Mouse (Mus musculus): ENCODE measurements around the gene Nptx1. TPM values are rescaled to one million over a fixed set of nuclear protein-coding genes. Genes with fewer than 3 reads are reported as not detected.

The Nptx1 gene
- 0.69 and 0.74 TPM in 2 replicates for polyA plus RNA-seq (2015; fragmentation: Nextera tagmentation; extraction: Ambion mirVana)

DNA sequence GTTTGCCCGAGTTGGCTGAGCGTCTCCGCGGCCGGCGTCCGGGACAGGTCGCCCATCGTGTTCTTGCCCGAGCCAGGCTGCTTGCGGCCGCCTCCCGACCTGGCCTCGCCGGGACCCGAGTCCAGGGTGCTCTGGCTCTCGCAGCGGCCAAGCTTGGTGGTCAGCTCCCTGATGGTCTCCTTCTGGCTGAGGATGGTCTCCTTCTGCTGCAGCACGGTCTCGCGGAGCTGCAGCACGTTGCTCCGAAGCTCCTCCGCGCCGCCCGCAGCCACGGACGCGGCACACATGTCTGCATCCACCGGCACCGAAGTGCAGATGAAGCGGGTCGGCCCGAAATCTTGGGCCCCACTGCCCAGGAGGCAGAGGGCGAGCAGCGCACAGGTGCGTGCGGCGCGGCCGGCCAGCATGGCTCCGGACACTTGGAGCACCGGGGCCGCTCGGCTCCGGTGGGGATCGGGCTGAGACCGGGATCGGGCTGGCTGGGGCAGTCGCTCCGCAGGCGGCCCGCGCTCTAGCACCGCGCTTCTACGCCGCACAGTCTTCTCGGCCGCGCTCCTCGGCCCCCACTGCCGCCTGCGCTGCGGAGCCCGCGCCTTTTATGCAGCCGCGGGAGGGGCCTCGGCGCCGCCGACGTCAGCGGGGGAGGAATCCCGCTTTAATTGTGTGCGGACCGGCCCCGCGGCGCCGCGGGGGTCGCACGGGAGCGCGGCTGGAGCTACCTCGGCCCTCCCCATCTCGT, at the start of gene Nptx1:
Gene Nptx1, minus strand, starts transcription at position 571 of the 739 bp plus-strand sequence.
- peak within 1 kb of the TSS; percentile 99 for H3K4me2 ChIP-seq (ENCODE audit: low read depth, low read length)
- H3K36me3 ChIP-seq (ENCODE audit: control insufficient read depth, insufficient read depth): no peaks in the 10 kb centered on the region
- no peaks in the 10 kb centered on the region for H3K9me3 ChIP-seq (replicated peaks; ENCODE audit: control insufficient read depth, low read length)
- no peak for ATAC-seq (replicated peaks; ENCODE audit: extremely low read depth, insufficient read depth, low FRiP score)
- H3K27me3 ChIP-seq (ENCODE audit: control insufficient read depth, insufficient read depth, low read length): peaks cover 83% of the 10 kb centered on the region
- peak within 1 kb of the TSS; percentile 70 for H3K9ac ChIP-seq (ENCODE audit: low read length)
- no peak within 1 kb of the TSS for H3K27ac ChIP-seq (ENCODE audit: low read length)
- peaks cover 39% of the 10 kb centered on the region for H3K4me1 ChIP-seq (ENCODE audit: control insufficient read depth, insufficient read depth, low read length)
- peak within 1 kb of the TSS; percentile 66 for H3K4me3 ChIP-seq (ENCODE audit: low read length)
- WGBS: under 1% methylated on average over 84 of the region's 90 CpGs

DNA sequence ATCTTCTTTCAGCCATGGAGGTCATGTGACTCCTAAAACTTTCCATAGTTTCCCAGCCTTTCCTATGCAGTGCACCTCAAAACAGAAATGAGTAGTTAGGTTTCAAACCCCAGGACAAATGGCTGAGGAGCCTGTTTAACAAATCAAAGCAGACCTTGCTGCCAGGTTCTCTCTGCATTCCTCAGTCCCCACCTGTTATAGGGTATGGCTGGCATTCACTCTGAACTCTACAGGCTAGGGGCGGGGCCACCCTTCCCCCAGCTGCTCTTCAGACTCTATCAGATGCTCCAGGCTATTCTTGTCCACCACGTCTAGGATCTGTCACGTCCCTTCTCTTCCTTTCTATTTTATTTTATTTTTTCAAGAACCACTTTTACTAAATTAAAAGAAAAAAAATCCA, 46.4 kb upstream of the Nptx1 start:
- H3K27me3 ChIP-seq (ENCODE audit: control insufficient read depth, insufficient read depth, low read length): no peaks in the 10 kb centered on the region; the same call in 1 of the 2 replicates
- H3K9ac ChIP-seq (ENCODE audit: low read length): no peak overlapping the region
- H3K4me3 ChIP-seq (ENCODE audit: low read length): no peak overlapping the region
- WGBS: 30% methylated on average over 3 of the region's 3 CpGs
- H3K4me1 ChIP-seq (ENCODE audit: control insufficient read depth, insufficient read depth, low read length): peaks cover 4% of the 10 kb centered on the region; the same call in 1 of the 2 replicates
- H3K4me2 ChIP-seq (ENCODE audit: low read depth, low read length): no peak overlapping the region
- no peaks in the 10 kb centered on the region for H3K36me3 ChIP-seq (ENCODE audit: control insufficient read depth, insufficient read depth)
- H3K27ac ChIP-seq (ENCODE audit: low read length): no peak overlapping the region
- H3K9me3 ChIP-seq (replicated peaks; ENCODE audit: control insufficient read depth, low read length): no peaks in the 10 kb centered on the region
- ATAC-seq (replicated peaks; ENCODE audit: extremely low read depth, insufficient read depth, low FRiP score): no peak

DNA sequence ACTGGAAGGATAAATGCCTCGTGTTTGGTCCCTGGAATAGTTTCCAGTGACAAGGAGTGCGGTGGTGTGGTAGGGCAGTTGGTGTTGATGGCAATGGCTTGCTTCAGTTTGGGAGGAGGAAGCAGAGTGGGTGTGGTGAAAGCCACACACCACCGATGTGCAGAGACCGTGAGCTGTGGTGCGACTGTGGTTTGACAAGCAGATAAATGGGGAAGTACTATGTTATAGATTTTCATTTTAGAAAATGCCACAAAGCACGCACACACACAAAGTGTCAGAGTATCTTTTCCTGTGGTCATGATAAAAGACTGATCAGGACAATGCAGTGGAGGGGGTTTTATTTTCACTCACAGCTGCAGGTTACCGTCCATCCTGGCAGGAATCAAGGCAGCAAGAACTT, 41.7 kb upstream of the Nptx1 start:
- WGBS: 70% methylated on average over 7 of the region's 7 CpGs
- Histone ChIP-seq H3K4me1 (ENCODE audit: control insufficient read depth, insufficient read depth, low read length) (peaks cover 9% of the 10 kb centered on the region), H3K27me3 (ENCODE audit: control insufficient read depth, insufficient read depth, low read length) (no peaks in the 10 kb centered on the region; the same call in 1 of the 2 replicates), H3K9ac (ENCODE audit: low read length) (no peak overlapping the region), H3K9me3 (replicated peaks; ENCODE audit: control insufficient read depth, low read length) (no peaks in the 10 kb centered on the region), H3K4me2 (ENCODE audit: low read depth, low read length) (no peak overlapping the region), H3K36me3 (ENCODE audit: control insufficient read depth, insufficient read depth) (no peaks in the 10 kb centered on the region), H3K4me3 (ENCODE audit: low read length) (no peak overlapping the region), H3K27ac (ENCODE audit: low read length) (no peak overlapping the region)
- no peak for ATAC-seq (replicated peaks; ENCODE audit: extremely low read depth, insufficient read depth, low FRiP score)

DNA sequence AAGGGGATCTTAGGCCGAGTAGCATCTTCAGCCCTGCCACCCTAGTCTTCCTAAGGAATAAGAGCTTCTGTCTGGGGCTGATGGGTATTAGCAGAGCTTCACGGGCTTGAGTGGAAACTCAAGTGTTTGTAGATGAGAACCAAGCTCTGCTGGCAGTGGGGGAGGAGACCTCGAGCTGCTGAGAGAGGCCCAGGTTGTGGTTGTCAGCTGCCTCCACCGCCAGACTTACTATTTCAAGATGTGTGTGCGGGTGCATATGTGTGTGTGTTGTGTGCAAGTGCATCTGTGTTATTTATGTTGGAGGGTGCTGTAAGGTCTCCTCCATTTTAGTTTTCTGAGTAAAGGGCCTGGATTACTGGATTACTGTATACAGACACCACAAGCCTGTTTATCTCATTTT, 39.6 kb upstream of the Nptx1 start:
- 34% methylated on average over 5 of the region's 5 CpGs for WGBS
- no peak for ATAC-seq (replicated peaks; ENCODE audit: extremely low read depth, insufficient read depth, low FRiP score)
- H3K27me3 ChIP-seq (ENCODE audit: control insufficient read depth, insufficient read depth, low read length): no peaks in the 10 kb centered on the region
- no peaks in the 10 kb centered on the region for H3K9me3 ChIP-seq (replicated peaks; ENCODE audit: control insufficient read depth, low read length)
- peaks cover 5% of the 10 kb centered on the region; the same call in 1 of the 2 replicates for H3K4me1 ChIP-seq (ENCODE audit: control insufficient read depth, insufficient read depth, low read length)
- no peak overlapping the region for H3K27ac ChIP-seq (ENCODE audit: low read length)
- H3K4me2 ChIP-seq (ENCODE audit: low read depth, low read length): no peak overlapping the region
- no peak overlapping the region for H3K9ac ChIP-seq (ENCODE audit: low read length)
- no peaks in the 10 kb centered on the region for H3K36me3 ChIP-seq (ENCODE audit: control insufficient read depth, insufficient read depth)
- no peak overlapping the region for H3K4me3 ChIP-seq (ENCODE audit: low read length)

DNA sequence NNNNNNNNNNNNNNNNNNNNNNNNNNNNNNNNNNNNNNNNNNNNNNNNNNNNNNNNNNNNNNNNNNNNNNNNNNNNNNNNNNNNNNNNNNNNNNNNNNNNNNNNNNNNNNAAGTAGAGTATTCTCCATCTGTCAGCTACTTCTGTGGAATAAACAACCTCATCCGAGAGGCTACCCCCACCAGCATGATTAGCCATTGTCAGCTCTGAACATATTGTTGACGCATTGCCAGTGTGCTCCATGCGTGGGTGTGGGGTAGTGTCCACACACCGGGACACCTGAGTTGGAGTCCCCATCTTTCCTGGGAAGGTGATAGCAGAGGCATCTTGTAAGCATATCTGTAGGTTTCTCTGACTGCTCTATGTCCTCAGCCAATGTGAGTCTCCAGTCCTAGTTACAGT, 39.0 kb upstream of the Nptx1 start:
- Histone ChIP-seq H3K4me2 (ENCODE audit: low read depth, low read length) (no peak overlapping the region), H3K4me3 (ENCODE audit: low read length) (no peak overlapping the region), H3K9me3 (replicated peaks; ENCODE audit: control insufficient read depth, low read length) (no peaks in the 10 kb centered on the region), H3K27me3 (ENCODE audit: control insufficient read depth, insufficient read depth, low read length) (no peaks in the 10 kb centered on the region), H3K36me3 (ENCODE audit: control insufficient read depth, insufficient read depth) (no peaks in the 10 kb centered on the region), H3K27ac (ENCODE audit: low read length) (no peak overlapping the region), H3K4me1 (ENCODE audit: control insufficient read depth, insufficient read depth, low read length) (peaks cover 5% of the 10 kb centered on the region; the same call in 1 of the 2 replicates), H3K9ac (ENCODE audit: low read length) (no peak overlapping the region)
- 77% methylated on average over 4 of the region's 4 CpGs for WGBS
- ATAC-seq (replicated peaks; ENCODE audit: extremely low read depth, insufficient read depth, low FRiP score): no peak

DNA sequence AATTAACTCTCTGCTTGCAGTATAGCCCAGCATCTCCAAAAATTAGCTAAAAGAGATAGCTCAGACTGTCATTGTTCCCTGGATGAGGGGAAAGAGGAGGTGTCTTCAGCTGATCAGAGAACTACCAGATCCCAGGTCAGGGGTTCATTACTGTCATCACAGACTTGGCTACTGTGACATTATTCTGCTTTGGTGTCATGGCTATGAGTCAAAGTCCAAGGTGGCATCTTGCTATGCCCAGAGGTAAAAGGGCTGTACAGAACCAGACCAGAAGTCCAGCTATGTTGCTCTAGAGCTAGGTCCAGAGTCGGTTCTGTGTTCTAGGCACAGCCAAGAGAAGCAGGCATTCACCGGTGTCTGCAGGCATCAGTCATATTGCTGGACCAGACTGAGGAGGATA, 30.2 kb upstream of the Nptx1 start:
- no peak overlapping the region for H3K27ac ChIP-seq (ENCODE audit: low read length)
- ATAC-seq (replicated peaks; ENCODE audit: extremely low read depth, insufficient read depth, low FRiP score): no peak
- no peaks in the 10 kb centered on the region; the same call in 1 of the 2 replicates for H3K27me3 ChIP-seq (ENCODE audit: control insufficient read depth, insufficient read depth, low read length)
- no peak overlapping the region for H3K4me3 ChIP-seq (ENCODE audit: low read length)
- H3K9me3 ChIP-seq (replicated peaks; ENCODE audit: control insufficient read depth, low read length): no peaks in the 10 kb centered on the region
- H3K4me2 ChIP-seq (ENCODE audit: low read depth, low read length): no peak overlapping the region
- 79% methylated on average over 2 of the region's 2 CpGs for WGBS
- no peak overlapping the region for H3K9ac ChIP-seq (ENCODE audit: low read length)
- H3K36me3 ChIP-seq (ENCODE audit: control insufficient read depth, insufficient read depth): no peaks in the 10 kb centered on the region
- H3K4me1 ChIP-seq (ENCODE audit: control insufficient read depth, insufficient read depth, low read length): peaks cover 11% of the 10 kb centered on the region

DNA sequence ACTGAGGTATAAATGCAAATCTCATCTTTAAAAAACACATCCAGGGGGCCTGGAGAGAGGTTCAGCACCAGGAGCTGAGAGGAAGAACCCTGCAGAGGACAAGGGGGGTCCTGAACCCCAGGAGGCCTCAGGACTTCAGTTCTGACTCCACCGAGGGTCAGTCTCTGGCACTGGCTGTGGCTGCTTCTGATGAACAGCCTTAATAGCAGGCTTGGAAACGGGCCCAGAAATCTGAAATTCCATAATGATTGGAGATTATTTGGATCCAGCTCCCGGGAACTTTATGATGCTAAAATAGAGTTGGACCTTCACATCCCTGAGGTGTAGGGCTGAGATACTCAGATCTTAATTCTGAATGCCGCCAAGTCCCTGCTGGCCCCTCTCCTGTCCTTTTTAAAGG, 29.3 kb upstream of the Nptx1 start:
- no peak for ATAC-seq (replicated peaks; ENCODE audit: extremely low read depth, insufficient read depth, low FRiP score)
- no peaks in the 10 kb centered on the region for H3K36me3 ChIP-seq (ENCODE audit: control insufficient read depth, insufficient read depth)
- H3K27ac ChIP-seq (ENCODE audit: low read length): no peak overlapping the region; the same call in 1 of the 2 replicates
- 13% methylated on average over 4 of the region's 4 CpGs for WGBS
- H3K9me3 ChIP-seq (replicated peaks; ENCODE audit: control insufficient read depth, low read length): no peaks in the 10 kb centered on the region
- peak overlapping the region; percentile 5; the same call in 1 of the 2 replicates for H3K9ac ChIP-seq (ENCODE audit: low read length)
- no peaks in the 10 kb centered on the region; the same call in 1 of the 2 replicates for H3K27me3 ChIP-seq (ENCODE audit: control insufficient read depth, insufficient read depth, low read length)
- no peak overlapping the region for H3K4me2 ChIP-seq (ENCODE audit: low read depth, low read length)
- peaks cover 11% of the 10 kb centered on the region for H3K4me1 ChIP-seq (ENCODE audit: control insufficient read depth, insufficient read depth, low read length)
- H3K4me3 ChIP-seq (ENCODE audit: low read length): no peak overlapping the region

DNA sequence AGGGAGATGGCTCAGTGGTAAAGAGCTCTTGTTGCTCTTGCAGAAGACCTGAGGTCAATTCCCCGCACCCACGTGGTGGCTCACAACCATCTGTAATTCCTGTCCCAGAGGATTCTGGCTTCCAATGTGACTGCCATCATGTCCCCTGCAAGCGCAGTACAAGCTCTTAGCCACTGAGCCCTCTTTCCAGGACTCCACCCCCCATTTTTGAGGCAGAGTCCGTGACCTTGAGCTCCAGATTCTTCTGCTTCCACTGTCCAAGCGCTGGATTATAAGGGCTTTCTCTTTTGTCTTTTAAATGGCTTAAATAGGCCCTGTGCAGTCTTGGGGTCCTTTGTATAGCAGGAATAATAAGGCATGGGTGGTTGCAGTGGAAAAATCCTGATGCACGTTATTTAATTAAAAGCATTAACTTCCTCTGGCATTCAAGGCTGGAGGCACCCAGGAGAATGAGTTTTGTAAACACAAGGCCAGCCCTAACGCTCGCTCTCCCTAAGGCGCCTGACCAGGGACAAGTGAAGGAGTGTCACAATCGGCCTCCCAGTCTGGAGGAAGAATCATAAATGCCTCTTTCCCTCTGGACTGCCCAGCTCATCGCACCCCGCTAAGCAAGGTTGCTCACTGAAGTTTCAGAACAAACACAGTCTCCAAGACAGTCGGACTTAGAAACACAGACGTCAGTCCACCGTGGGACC, 24.9 kb upstream of the Nptx1 start:
- Histone ChIP-seq H3K36me3 (ENCODE audit: control insufficient read depth, insufficient read depth) (no peaks in the 10 kb centered on the region), H3K4me1 (ENCODE audit: control insufficient read depth, insufficient read depth, low read length) (peaks cover 9% of the 10 kb centered on the region), H3K27ac (ENCODE audit: low read length) (no peak overlapping the region), H3K9me3 (replicated peaks; ENCODE audit: control insufficient read depth, low read length) (no peaks in the 10 kb centered on the region), H3K9ac (ENCODE audit: low read length) (no peak overlapping the region), H3K4me3 (ENCODE audit: low read length) (no peak overlapping the region), H3K4me2 (ENCODE audit: low read depth, low read length) (no peak overlapping the region), H3K27me3 (ENCODE audit: control insufficient read depth, insufficient read depth, low read length) (no peaks in the 10 kb centered on the region; the same call in 1 of the 2 replicates)
- 73% methylated on average over 15 of the region's 15 CpGs for WGBS
- no peak for ATAC-seq (replicated peaks; ENCODE audit: extremely low read depth, insufficient read depth, low FRiP score)

DNA sequence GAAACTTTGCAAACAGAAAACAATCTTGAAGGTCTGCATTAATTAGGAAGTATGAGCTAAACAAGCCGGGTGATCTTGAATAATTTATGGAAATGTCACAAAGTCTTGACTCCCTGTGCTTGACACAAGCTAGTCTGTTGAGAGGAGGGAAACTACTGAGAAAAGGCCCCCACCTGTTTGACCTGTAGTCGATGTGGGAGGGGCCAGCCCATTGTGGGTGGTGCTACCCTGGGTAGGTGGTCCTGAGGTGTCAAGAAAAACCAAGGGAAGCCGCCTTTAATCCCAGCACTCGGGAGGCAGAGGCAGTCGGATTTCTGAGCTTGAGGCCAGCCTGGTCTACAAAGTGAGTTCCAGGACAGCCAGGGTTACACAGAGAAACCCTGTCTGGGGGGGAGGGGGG, 18.6 kb upstream of the Nptx1 start:
- Histone ChIP-seq H3K4me3 (ENCODE audit: low read length) (no peak overlapping the region), H3K27me3 (ENCODE audit: control insufficient read depth, insufficient read depth, low read length) (peaks cover 15% of the 10 kb centered on the region), H3K9me3 (replicated peaks; ENCODE audit: control insufficient read depth, low read length) (no peaks in the 10 kb centered on the region), H3K27ac (ENCODE audit: low read length) (no peak overlapping the region), H3K36me3 (ENCODE audit: control insufficient read depth, insufficient read depth) (no peaks in the 10 kb centered on the region), H3K4me1 (ENCODE audit: control insufficient read depth, insufficient read depth, low read length) (no peaks in the 10 kb centered on the region), H3K9ac (ENCODE audit: low read length) (no peak overlapping the region), H3K4me2 (ENCODE audit: low read depth, low read length) (no peak overlapping the region)
- no peak for ATAC-seq (replicated peaks; ENCODE audit: extremely low read depth, insufficient read depth, low FRiP score)
- 57% methylated on average over 5 of the region's 5 CpGs for WGBS

All from heart, embryonic 16.5 days (tissue).